Mouse (Mus musculus) neural tube, embryonic 15.5 days (tissue): ENCODE results near the gene Stxbp5l. TPM values are rescaled to one million over a fixed set of nuclear protein-coding genes. Genes with fewer than 3 reads are reported as not detected.

Experiments used
- polyA plus RNA-seq: library from polyadenylated mRNA; unstranded; fragments of >200 nt; fragmentation: Nextera tagmentation; extraction: Ambion mirVana; gene quantifications from 2 replicates; pipeline ENCODE4 v1.2.1, GENCODE M21; 2015

Gene Stxbp5l
- polyA plus RNA-seq, 1 experiment from 2014 or later = 17.7 TPM

Other genes starting within 250 kb of the Stxbp5l start
- 21.8 and 25.0 TPM in 2 replicates for gene Gtf2e1, start 154.8 kb upstream of the Stxbp5l start, polyA plus RNA-seq
- 16.3 and 16.5 TPM in 2 replicates for gene Rabl3, start 154.9 kb upstream of the Stxbp5l start, polyA plus RNA-seq
- 0.23 TPM in 2 replicates for gene Hgd, start 195.2 kb upstream of the Stxbp5l start, polyA plus RNA-seq